Mouse (Mus musculus): ENCODE measurements at regions not wholly inside any gene's neighbourhood (a gene's known extent, or its start where the extent isn't known, plus 50 kb on each side); places are given as distances from the start of the nearest gene placed in this dataset.
"Not testable (repeated sequence)": the region's sequence is repeated elsewhere in the genome, so short reads cannot be mapped to it uniquely, and the experiment has no call there.

DNA sequence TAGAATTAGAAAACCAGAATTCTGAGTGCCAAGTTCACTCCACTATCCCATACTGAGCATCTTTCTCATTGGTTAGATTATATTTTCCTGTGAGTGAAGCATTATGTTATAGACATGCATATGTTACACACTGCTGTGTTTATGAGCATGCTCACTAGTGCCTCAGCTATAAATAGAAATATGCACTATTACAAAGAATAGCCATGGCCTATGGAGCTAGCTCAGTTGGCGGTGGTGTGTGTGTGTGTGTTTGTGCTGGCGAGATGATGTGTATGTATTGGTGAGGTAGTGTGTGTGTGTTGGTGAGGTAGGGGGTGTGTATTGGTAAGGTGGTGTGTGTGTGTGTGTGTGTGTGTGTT is 106.2 kb downstream of the Sec31a start:
- no peak for DNase-seq

DNA sequence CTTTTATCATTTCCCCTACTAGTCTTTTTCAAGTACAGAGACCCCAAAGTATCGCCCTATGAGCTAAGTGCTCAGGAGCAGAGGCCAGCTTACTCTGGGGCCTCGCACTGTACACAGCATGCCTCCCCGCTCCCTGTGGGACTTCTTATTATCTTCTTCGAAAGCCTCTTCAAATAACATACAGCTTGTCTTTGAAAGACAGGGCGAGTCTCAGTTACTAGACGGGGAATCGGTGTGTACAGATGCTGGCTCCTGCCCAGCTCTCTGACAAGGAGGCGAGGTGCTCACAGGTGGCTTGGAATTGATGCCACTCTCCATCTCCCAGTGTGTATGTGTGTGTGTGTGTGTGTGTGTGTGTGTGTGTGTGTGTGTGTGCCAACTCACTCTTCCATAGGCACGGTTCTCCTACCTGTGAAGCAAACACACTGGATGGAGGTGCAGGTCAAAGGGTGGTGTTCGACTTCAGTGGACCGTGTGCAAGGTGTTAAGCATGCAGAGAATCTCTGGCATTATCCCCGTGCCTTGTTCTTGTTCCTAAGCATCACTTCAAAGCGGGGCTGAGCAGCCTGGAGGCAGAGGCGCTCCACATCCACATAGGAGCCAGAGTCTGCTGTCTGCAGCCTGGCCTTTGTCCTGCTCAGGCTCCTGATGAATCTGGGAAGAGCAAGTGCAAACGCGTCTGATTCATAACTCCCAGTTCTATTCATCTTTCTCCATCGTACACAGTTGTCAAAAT is 106.8 kb downstream of the Sec31a start:
- DNase-seq, result no peak

DNA sequence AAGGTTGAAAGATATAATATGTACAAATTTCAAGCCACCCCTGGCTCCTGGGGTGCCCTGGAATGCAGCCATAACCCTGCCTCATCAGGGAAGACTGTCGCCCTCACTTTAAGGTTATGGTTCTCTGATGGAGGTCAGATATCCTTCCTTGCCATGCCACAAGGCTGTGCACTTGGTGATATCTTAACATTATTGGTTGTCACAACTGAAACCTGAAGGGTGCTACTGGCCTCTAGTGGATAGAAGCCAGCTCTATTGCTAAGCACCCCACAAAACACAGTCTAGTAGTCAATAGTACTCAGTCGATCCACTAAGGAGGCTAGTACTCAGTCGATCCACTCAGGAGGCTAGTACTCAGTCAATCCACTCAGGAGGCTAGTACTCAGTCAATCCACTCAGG is 111.6 kb downstream of the Sec31a start:
- DNase-seq, result peak; percentile 7

DNA sequence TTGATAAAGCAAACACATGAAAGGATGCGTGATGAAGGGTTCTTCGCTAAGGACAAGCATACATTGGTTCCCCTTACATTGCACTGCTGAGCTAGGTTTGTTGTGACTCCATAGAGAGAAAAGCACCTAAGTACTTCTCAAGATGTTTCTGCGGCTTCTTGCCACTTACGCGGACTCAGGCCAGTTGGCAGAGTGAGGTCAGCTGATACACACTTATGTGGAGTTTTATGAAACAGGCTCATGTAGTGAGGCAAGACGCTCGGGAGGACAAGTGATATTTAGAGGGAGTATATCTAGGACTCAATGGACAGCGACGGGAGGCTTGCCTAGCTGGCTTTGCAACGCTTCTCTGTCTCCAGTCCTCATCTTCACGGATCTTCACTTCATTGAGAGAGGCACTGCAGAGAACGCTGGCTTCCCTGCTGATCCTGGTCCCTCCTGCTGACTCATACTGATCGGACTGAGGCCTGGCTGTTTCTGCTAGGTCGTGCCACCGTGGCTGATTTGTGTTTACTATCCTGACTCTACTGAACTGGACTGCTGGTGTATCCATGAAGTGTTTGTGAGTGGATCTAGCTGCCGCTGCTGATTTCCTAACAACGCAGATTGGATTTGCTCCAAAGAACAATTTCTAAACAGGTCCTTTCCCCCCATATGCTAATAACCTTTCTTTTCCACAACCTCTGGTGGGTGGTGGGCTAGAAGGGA is 113.8 kb downstream of the Sec31a start:
- DNase-seq, result no peak

DNA sequence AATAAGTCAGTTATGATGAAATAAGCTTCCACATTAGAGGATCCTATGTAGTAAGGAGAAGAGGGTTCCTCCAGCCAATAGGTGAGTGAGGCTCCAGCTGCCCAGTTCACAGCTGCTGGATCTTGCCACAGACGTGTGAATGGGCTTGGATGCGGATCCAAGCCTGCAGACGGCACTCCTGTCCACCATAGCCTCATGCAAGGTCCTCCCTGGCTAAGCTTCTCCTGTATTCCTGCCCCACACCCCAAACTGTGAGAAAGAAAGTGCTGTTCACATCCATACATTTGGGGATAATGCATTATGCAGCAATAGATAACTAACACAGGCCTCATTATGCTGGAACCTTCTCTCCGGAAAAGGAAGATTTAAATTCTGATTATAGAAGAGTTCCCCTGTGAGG is 116.9 kb downstream of the Sec31a start:
- no peak for DNase-seq

DNA sequence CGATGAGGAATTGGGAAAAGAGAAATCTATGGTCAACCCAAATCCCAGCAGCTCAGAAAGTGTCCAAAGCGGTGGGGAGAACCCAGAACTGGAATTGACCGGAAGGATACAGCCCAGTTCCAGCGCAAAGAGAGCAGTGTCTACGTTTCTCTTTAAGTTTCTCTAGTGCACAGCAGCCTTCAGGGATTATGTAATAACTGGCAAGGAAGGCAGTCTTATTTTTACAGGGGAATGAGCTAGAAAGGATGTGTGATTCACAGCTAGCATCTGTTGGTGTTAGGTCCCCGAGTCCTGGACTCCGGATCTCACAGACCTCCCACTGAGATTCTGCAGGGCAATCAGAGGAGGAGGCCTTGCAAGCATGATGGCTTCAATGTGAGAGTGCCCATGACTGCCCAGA is 121.8 kb downstream of the Sec31a start:
- no peak for DNase-seq

DNA sequence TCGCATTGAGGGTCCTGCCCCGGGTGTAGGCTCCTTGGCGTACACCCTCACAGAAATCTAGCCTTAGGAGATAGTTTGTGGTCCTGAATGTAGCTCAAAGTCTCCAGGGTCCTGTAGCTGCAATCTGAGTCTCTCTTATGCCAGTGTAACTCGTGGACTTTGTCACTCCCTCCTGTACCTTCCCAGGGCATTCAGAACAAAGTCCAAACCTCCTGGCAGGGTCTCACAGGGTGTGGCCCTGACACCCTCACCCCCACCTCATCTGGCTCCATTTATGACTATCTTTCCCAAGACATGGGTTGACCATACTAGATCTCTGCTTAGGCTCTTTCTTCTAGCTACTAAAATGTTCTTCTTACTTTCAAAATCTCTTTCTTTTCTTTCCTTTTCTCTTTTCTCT is 120.6 kb upstream of the Tmem150c start:
- peak; percentile 30 for DNase-seq

DNA sequence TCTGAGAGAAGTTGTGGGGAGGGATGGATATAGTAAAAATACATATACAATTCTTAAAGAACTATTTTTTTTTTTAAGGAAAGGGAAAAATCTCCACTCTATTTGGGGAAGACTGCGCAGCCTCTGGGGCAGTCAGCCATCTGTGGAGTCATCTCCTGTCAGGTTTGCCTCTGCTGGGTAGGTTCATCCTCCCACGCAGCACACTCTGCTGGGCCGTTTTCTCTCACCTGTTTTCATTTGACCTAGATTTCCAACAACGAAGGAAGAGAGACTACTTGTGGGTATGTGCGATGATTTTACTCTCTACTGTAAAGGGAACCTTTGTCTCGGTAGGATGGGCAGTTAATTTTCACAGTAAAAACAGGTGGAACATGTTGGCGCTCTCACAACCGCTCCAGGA is 119.9 kb upstream of the Tmem150c start:
- no peak for DNase-seq

DNA sequence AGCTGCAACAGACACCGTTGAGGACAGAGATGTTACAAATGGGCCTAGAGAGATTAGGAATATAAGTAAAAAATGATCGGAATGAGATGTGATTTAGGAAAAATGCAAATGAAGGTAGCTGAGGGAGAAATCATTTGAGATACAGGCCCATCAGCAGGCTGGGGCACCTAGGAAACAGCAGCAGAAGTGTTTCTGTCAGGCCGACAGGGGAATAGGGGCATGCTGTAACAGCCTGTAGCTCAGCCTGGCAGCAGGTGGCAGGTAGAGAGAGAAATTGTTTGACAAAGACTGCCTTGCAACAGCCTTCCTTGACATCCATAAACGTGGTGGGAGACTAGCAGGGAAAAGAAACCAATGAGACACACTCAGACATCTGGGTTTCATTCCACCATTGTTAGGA is 115.1 kb upstream of the Tmem150c start:
- DNase-seq, result no peak

DNA sequence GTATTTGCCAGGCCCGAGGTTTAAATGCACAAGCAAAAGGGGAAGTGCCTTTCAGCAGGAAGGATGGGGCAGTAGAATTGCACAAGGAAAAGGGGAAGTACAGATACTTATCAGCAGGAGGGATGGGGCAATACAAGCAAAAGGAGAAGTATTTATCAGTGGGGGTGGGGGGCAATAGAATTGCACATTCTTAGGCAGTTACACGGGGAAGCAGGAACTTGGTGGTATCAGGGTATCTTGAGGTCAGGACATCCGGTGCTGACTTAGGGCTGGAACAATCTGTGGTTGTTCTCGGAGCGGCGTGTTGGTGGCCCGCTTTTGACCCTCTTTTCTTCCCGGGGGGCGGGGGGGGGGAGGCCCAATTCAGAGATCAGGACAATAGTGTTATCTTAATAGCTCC is 112.4 kb upstream of the Tmem150c start:
- not testable (repeated sequence) for DNase-seq

DNA sequence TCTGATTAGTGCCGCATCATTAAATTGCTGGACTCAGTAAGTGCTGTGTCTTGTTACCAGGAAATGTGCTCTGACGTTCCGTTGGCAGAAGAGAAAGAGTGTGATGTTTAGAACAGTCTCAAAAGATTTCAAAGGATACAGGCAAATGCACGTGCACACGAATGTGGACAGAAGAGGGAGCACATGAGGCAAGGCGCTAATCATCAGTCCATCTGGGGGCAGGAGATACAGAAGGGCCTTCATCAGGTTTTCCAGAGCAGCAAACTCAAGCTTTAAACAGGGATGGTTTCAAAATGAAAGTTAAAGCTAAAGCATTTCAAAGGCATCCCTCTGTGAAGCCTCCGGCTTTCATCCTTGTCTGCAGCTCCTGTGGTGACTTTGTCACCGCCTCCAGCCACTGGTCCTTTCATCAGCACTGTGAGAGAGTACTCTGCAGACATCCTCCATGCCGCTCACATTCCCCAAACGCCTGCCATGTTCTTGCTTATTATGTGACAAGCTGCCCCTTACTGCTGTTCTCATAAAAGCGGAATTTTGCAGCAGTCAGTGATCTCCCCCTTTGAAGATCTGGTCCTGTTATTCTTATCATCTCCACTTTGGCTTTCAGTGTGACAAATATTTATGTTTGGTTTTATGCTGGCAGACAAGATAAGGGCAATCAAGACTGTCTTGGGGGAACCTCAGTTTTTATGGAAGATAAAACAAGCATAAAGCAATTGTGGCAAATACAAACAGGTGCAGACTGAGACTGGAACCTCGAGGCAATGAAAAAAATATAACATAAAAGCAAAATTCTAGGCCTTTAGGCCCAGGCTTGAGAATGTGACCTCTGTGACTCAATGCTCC is 111.5 kb upstream of the Tmem150c start:
- DNase-seq, result no peak

DNA sequence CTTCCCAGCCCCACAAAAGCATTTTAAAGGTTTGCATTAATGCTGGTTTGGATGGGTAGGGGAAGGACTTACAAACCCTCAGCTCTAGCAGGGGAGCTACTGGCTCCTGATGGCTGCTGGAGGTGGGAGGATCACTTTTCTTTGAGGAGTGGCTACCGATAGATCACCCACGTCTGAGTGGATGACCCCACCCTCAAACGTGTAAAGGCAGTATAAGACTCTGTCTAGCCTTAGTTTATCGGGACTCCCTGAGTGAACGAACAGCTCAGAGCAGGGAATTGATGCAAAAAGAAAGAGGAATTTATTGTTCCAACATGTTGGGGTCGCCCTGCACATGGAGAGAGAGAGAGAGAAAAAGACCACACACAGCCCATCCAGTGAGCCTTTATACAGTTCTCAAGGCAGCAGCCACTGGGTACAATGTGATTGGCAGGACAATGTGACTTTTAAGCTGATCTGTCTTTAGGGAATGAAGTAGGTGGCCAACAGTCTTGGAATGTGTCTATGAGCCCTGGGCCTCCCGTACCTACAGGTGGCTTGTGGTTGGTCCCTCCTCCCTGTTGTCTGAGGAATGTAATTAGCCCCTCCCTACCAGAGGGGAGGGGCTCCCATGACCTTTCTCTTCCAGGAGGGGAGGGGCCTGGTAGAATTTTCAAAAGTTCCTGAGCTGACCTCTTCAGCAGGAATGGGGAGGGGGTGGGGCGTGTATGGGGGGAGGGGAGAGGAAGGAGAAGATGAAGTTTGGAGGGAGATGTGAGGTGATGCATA is 108.7 kb upstream of the Tmem150c start:
- no peak for DNase-seq

DNA sequence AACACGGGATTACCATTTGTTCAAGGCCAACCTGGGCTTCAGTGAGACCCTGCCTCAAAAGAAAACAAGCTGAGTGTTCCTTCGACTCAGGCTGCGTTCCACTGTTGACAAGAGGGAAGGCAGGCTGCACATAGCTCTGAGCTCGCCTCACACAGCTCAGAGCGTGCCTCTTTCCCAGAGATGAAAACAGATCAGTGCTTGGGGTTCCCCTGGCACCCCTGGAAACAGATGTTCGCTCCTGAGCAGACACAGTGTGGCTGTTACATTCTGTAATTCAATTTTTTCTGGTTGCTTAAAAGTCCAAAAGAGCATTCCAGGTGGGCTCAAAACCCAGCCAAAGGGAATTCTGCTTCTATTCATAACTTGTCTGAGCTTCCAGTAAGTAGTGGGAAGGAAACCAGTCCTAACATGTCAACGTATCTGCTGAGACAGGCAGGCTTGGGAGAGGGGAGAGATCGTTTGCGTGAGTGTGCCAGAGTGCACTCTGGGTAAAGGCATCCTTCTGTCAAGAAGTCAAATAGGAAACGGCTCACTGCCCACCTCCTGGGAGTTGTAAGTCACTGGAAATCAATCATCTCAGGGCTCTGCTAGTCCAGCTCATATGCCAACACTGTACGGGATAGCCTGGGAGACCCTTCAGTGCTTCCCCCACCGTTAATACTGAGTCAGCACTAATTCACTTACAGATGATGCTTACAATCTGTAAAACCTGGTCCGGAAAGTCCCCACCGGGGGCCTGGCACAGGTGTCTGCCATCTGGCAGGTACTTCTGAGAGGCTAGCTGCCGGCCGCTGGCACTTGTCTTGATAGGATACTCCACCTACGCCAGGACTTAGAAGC is 107.3 kb upstream of the Tmem150c start:
- no peak for DNase-seq

DNA sequence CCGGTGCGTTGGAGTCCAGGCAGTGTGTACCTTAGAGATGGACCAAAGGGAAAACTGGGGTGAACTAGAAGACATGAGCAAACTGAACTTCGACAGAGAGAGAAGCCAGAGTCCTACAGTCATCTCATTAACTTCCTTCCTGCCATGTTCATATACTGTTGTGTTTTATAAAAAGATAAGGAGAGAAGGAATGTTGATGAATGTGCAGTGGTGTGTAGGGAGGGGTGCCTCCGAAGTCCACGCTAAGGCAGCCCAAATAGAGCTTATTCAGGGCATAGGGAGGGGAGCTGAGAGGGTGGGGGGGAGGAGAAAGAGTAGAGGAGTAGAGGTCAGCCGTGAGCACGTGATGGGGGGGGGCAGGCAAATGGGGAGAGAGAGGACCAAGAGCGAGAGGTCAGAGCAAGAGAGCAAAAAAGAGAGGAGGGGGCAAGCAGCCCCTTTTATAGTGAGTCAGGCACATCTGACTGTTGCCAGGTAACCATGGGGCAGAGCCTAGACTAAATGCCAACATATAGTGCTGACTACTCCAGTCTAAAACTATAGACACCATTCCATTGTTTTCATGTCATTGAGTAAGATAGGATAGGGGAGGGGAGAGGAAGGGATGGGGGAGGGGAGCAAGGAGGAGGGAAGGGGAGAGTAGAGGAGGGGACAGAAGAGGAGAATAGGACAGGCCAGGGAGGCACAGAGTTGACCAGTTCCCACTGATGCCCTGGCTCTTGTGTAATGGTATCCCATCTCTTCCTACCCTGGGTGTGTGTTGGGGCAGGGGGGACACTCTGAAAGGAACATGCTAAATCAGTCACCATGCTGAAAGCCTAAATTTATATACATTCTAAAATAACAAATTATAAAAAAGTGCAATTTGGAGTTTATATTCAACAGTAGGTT is 100.4 kb upstream of the Tmem150c start:
- DNase-seq, result no peak

DNA sequence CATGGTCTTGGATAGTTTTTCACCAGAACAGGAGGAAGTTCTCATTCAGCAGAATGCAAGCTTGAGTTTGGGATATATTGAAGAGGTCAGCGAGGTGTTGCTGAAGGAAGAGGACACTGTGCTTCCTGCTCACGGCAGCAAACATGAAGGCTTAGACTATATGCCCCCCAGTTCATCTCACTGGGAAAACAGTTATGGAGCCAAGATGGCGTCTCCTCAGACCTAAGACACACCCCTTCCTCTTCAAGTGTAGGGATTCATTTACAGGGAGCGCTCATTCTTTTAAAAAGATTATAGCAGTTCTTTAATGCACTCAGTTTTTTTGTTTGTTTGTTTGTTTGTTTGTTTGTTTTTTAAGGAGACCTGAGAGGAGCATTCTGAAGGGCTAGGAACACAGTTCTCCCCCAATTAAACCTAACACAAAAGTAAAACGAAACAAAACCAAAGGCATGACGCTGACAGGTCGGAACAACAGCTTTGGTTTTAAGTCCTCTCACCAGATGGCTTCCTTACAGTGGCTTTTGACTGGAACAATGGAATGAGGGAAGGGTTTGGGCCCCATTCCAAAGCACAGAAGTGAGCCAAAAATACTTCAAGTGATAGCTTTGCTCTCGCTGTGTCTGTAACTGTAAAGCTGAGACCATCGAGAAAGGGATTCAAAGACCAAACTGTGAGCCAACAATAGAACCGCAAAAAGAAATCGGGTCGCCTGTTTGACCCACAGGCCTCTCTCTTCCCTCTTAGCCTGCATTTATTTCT is 99.5 kb upstream of the Tmem150c start:
- no peak for DNase-seq

DNA sequence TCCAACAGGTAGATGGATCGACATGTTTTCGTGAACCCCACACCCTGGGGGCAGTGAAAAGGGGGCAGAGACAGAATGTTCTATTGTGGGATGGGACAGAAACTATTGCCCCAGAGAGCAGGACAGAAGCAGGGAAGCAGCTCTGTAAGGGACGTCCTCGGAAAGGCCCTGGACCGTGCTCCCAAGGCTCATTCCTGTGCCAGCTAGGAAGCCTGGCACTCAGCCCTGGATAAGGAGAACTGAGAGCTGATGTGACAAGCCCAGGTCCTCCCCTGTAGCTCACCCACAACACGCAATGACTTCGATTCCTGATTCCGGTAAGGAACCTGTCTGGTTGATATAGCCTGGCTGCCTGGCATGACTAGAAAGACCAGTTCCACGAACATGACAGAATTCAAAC is 95.7 kb upstream of the Tmem150c start:
- DNase-seq, result no peak

DNA sequence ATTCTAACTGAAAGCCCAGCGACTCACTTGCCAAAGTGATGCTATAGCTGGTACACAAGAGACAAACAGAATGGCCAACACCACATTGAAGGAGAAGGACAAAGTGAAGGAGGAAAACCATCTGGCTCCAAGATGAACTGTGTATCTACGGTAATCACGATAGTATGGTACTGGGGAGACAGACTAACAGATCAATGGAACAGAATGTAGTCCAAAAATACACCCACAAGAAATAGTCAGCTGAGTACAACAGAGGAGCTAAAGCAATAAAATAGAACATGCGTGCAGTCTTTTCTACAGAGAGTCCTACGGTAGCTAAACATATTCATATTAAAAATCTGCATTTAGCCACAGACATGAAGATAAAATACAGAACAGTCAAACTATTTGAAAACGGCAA is 92.4 kb upstream of the Tmem150c start:
- DNase-seq, result no peak

DNA sequence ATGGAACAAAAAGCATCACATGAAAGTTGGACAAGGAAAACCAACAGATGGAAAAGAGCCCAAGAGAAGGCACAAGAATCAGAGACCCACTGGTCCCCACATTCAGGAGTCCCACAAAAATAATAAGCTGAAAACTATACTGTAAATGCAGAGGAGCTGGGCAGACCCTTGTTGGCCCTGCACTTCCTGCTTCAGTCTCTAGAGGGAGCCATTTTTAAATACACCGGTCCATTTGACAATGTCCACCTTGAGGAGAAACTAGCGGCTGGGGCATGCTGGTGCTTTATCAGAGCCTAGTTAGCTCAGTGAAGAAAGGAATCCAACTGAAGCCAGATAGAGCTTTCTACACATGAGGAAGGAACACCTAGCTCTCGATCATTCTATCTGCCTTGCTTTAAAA is 90.1 kb upstream of the Tmem150c start:
- peak; percentile 53 for DNase-seq

DNA sequence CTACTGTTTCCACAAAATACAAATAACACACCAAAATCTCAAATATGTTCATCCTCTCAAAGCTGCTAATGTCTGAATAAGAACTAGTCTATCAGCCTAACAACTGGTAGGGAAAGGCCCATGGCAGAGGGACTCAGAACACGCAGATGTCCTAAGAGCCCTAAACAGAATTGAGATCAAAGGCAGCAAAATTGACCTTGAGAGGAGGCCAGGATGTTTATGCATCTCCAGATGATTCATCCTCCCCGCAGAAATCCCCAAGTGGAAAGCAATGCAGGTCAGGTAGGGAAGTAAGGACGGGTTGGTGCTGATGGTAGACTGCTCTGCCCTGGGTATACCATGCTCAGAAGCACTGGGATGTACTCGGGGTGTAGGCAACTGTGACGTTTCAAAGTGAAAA is 89.0 kb upstream of the Tmem150c start:
- DNase-seq, result no peak

DNA sequence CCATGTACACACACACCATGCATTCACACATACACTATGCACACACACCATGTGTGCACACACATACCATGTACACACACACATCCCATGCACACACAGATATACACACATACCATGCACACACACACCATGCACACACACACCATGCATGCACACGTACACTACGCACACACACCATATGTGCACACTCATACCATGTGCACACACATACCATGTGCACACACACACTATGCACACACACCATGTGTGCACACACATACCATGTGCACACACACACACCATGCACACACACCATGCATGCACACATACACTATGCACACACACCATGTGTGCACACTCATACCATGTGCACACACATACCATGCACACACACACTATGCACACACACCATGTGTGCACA is 87.1 kb upstream of the Tmem150c start:
- no peak for DNase-seq

All from kidney, adult 9 months (tissue).